ENCODE assay signal across 8 mouse cellular contexts in genomic region chr3:54755145-54756041, GRCm38 (mm10). TPM values are rescaled to one million over a fixed set of nuclear protein-coding genes. Genes with fewer than 3 reads are reported as not detected.
DNase-seq lines count a peak whose midpoint lies in the region; ATAC-seq and TF ChIP-seq lines count a peak whose summit lies in the region.

Gene Smad9, plus strand, starts transcription at chr3:54755582.

- peak; percentile 88 for DNase-seq in MN1 (ENCODE audit: low spot score)
- DNase-seq in cerebellum, adult 2 months = peak; percentile 77 to 80
- DNase-seq in heart, postnatal 36 days = peak; percentile 63 to 65
- peak; percentile 47 for DNase-seq in layer of hippocampus, adult 9-11 months
- DNase-seq in lung, embryonic 14.5 days = peak; percentile 90
- DNase-seq in ovary, postnatal 36 days (ENCODE audit: low spot score) = peak; percentile 76
- DNase-seq in spleen, adult 12 weeks (ENCODE audit: low spot score) = no peak

- TF ChIP-seq CTCF in cerebellum, adult 2 months (IDR thresholded peaks at IDR 0.05; ENCODE audit: borderline replicate concordance, insufficient read depth, low read depth, low read length) = no peak
- TF ChIP-seq CTCF in lung, embryonic 14.5 days (IDR thresholded peaks at IDR 0.05; ENCODE audit: low read depth) = no peak

- H3K4me3 ChIP-seq in cerebellum, adult 2 months (replicated peaks; ENCODE audit: insufficient read depth, low read depth, low read length) = peak within 1 kb of the TSS; percentile 56
- peak within 1 kb of the TSS; percentile 79 for H3K4me3 ChIP-seq in lung, embryonic 14.5 days (ENCODE audit: low read depth, low read length)

- TF ChIP-seq POLR2A in cerebellum, adult 2 months (IDR thresholded peaks at IDR 0.05; ENCODE audit: borderline replicate concordance, insufficient read depth, low read length) = 0 out of 2 replicates have a peak, but pooled peaks have one; percentile 34

- no peaks in the 10 kb centered on the region for H3K4me1 ChIP-seq in cerebellum, adult 2 months (ENCODE audit: control insufficient read depth, insufficient read depth, low read length)
- peaks cover 17% of the 10 kb centered on the region; the same call in 1 of the 2 replicates for H3K4me1 ChIP-seq in lung, embryonic 14.5 days (ENCODE audit: insufficient read depth)

- H3K9ac ChIP-seq in lung, embryonic 14.5 days = peak within 1 kb of the TSS; percentile 74

- H3K4me2 ChIP-seq in lung, embryonic 14.5 days = peak within 1 kb of the TSS; percentile 99

- peak; percentile 67 for ATAC-seq in frontal cortex, adult (ENCODE audit: low TSS enrichment)
- ATAC-seq in lung, embryonic 14.5 days (ENCODE audit: insufficient read depth) = peak; percentile 85

- peak within 1 kb of the TSS; percentile 51; the same call in 1 of the 2 replicates for H3K27ac ChIP-seq in cerebellum, adult 2 months (ENCODE audit: insufficient read depth, low read length)
- peak within 1 kb of the TSS; percentile 84 for H3K27ac ChIP-seq in lung, embryonic 14.5 days (ENCODE audit: low read depth)

- under 1% methylated on average over 66 of the region's 66 CpGs for WGBS in cerebellum, adult 2 months
- under 1% methylated on average over 60 of the region's 66 CpGs for WGBS in lung, embryonic 14.5 days

- H3K27me3 ChIP-seq in cerebellum, adult 2 months (ENCODE audit: control insufficient read depth, insufficient read depth, low read length) = no peaks in the 10 kb centered on the region
- H3K27me3 ChIP-seq in lung, embryonic 14.5 days (ENCODE audit: insufficient read depth, low read length) = 0 out of 2 replicates have a peak, but pooled peaks cover 4% of the 10 kb centered on the region

- H3K36me3 ChIP-seq in lung, embryonic 14.5 days (ENCODE audit: insufficient read depth) = peaks cover 12% of the 10 kb centered on the region

- no peaks in the 10 kb centered on the region for H3K9me3 ChIP-seq in lung, embryonic 14.5 days (ENCODE audit: low read depth, low read length)

- intact Hi-C loops in heart, postnatal 36 days (cut with DNase I) = no loop called here

RNA-seq across cellular contexts. Expression of gene Smad9, which starts in this region (rescaled TPM):
- 13.7 and 15.5 TPM in 2 replicates for polyA plus RNA-seq in cerebellum, adult 2 months (2012; rRNA removed)
- 1 to 10 TPM; 1.6 to 3.0 TPM for total RNA-seq in heart, postnatal 36 days (2021)
- 2.4 and 2.9 TPM in 2 replicates for polyA plus RNA-seq in lung, embryonic 14.5 days (2014; fragmentation: Nextera tagmentation; extraction: Ambion mirVana)
